In the genomic region with DNA sequence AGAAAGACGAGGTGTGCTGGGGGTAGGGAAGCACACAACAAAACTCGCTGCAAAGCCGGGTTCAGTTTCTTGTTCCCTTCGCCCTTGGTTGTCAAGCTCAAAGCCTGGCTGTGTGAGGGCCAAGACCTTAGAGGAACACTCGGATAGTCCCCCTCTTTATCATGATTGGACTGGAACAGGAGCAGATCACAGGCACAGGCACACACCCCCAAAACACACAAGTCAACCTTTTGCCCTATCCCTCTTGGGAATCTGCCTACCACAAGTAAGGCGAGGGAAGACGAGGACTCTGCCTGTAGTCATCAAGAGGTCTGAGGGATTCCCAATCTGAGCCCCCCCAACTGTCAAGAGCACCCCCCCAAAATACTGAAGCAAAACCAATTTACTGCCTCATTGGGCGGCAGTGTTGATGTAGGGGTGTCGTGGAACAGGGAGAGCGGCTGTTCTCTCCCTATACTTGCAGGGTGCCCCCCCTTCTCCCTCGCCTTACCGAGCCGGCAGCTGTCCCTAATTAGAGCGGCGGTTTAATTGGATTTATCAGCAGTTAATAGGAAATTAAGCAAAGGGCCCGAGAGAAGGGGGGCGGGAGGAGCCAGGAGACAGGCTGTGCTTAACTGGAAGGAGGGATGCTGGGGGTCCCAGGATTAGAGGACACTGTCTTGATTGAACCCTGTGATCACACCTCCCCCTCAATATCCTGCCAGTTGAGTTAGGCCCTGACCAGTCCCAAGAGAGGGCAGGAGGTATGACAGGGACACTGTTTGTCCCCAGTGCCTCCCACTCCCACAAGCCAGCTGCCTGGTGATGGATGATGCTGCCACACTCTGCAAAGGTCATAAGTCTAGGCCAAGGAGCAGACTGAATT, we compare ENCODE assay signal across 9 mouse cellular contexts. TPM values are rescaled to one million over a fixed set of nuclear protein-coding genes. Genes with fewer than 3 reads are reported as not detected.
DNase-seq lines count a peak whose midpoint lies in the region; ATAC-seq and TF ChIP-seq lines count a peak whose summit lies in the region.
"Had no signal": no experiment of that assay in that cellular context is flagged by ENCODE, and none has a peak within 500 bp of the region (broad histone marks: within the 10 kb centered on the region; RNA-seq: fewer than 3 reads in every experiment).

No protein-coding gene starts in this region.

- no peaks in the 10 kb centered on the region for H3K36me3 ChIP-seq in hindbrain, embryonic 15.5 days
- H3K36me3 ChIP-seq in neural tube, embryonic 12.5 days: no peaks in the 10 kb centered on the region

- H3K4me3 ChIP-seq in layer of hippocampus, adult 2 months: peak overlapping the region; percentile 53
- peak overlapping the region; percentile 40 for H3K4me3 ChIP-seq in hindbrain, embryonic 15.5 days
- H3K4me3 ChIP-seq in neural tube, embryonic 12.5 days: peak overlapping the region; percentile 36

- H3K4me1 ChIP-seq in hindbrain, embryonic 15.5 days (replicated peaks): peaks cover 75% of the 10 kb centered on the region
- peaks cover 76% of the 10 kb centered on the region for H3K4me1 ChIP-seq in neural tube, embryonic 12.5 days

- H3K27ac ChIP-seq in layer of hippocampus, adult 2 months: peak overlapping the region; percentile 99
- peak overlapping the region; percentile 99 for H3K27ac ChIP-seq in hindbrain, embryonic 15.5 days (replicated peaks)
- H3K27ac ChIP-seq in neural tube, embryonic 12.5 days: peak overlapping the region; percentile 89
- H3K27ac ChIP-seq: liver, embryonic 14.5 days had no signal

- 6% methylated on average over 17 of the region's 17 CpGs for WGBS in hindbrain, embryonic 15.5 days
- WGBS in neural tube, embryonic 12.5 days: 5% methylated on average over 17 of the region's 17 CpGs

- no peaks in the 10 kb centered on the region for H3K9me3 ChIP-seq in hindbrain, embryonic 15.5 days
- H3K9me3 ChIP-seq in neural tube, embryonic 12.5 days: no peaks in the 10 kb centered on the region

- ATAC-seq in hindbrain, embryonic 15.5 days (ENCODE audit: low FRiP score, low read depth): no peak; the same call in 1 of the 2 replicates
- 0 out of 2 replicates have a peak, but pooled peaks have one; percentile 0 for ATAC-seq in neural tube, embryonic 12.5 days (ENCODE audit: low FRiP score, low read depth)

- H3K4me2 ChIP-seq in hindbrain, embryonic 15.5 days: peak overlapping the region; percentile 74
- peak overlapping the region; percentile 76 for H3K4me2 ChIP-seq in neural tube, embryonic 12.5 days (replicated peaks)

- peak overlapping the region; percentile 44 for H3K9ac ChIP-seq in hindbrain, embryonic 15.5 days
- peak overlapping the region; percentile 38; the same call in 1 of the 2 replicates for H3K9ac ChIP-seq in neural tube, embryonic 12.5 days
- H3K9ac ChIP-seq: liver, embryonic 14.5 days had no signal

- 0 out of 2 replicates have a peak, but pooled peaks cover 3% of the 10 kb centered on the region for H3K27me3 ChIP-seq in hindbrain, embryonic 15.5 days
- peaks cover 49% of the 10 kb centered on the region for H3K27me3 ChIP-seq in neural tube, embryonic 12.5 days (replicated peaks)

- TF ChIP-seq CTCF in layer of hippocampus, adult 2 months (conservative IDR thresholded peaks at IDR 0.05): no peak

- DNase-seq in layer of hippocampus, adult 2 months (ENCODE audit: low spot score in 2 of 2): peak in 1 of 2 experiments; percentile 37
- no peak for DNase-seq in layer of hippocampus, adult 9-10 months (ENCODE audit: low spot score)
- DNase-seq in cerebellum, adult 9-11 months: peak; percentile 79
- no peak for DNase-seq in urinary bladder, postnatal 4 days (ENCODE audit: low spot score in 2 of 2)
- no peak for DNase-seq in ovary, adult 18-20 months (ENCODE audit: low spot score)
- DNase-seq in spleen, postnatal 14 days (ENCODE audit: low spot score in 2 of 2): no peak

RNA-seq across cellular contexts. Expression of gene Ndufa4l2, which starts 4.7 kb away (rescaled TPM):
- 1 to 10 TPM; 3.5 to 3.7 TPM for total RNA-seq in layer of hippocampus, adult 2 months (2021)
- 20.7 and 24.4 TPM in 2 replicates for polyA plus RNA-seq in hindbrain, embryonic 15.5 days (2015; fragmentation: Nextera tagmentation; extraction: Ambion mirVana)
- polyA plus RNA-seq in neural tube, embryonic 12.5 days (2016; fragmentation: Nextera tagmentation; extraction: Ambion mirVana): 7.3 and 7.6 TPM in 2 replicates

RNA-seq across cellular contexts. Expression of gene Stac3, which starts 8.6 kb away (rescaled TPM):
- 1 to 10 TPM; 2.4 to 8.1 TPM for total RNA-seq in layer of hippocampus, adult 2 months (2021)
- 2.5 and 2.9 TPM in 2 replicates for polyA plus RNA-seq in hindbrain, embryonic 15.5 days (2015; fragmentation: Nextera tagmentation; extraction: Ambion mirVana)
- polyA plus RNA-seq in neural tube, embryonic 12.5 days (2016; fragmentation: Nextera tagmentation; extraction: Ambion mirVana): 4.3 and 5.8 TPM in 2 replicates

RNA-seq across cellular contexts. Expression of gene Shmt2, which starts 12.2 kb away (rescaled TPM):
- 10 to 100 TPM; 25.4 to 27.6 TPM for total RNA-seq in layer of hippocampus, adult 2 months (2021)
- polyA plus RNA-seq in hindbrain, embryonic 15.5 days (2015; fragmentation: Nextera tagmentation; extraction: Ambion mirVana): 56.2 and 64.8 TPM in 2 replicates
- polyA plus RNA-seq in neural tube, embryonic 12.5 days (2016; fragmentation: Nextera tagmentation; extraction: Ambion mirVana): 74.2 and 76.9 TPM in 2 replicates

RNA-seq across cellular contexts. Expression of gene Nxph4, which starts 24.3 kb away (rescaled TPM):
- 1 to 10 TPM; 1.2 to 1.6 TPM for total RNA-seq in layer of hippocampus, adult 2 months (2021)
- polyA plus RNA-seq in hindbrain, embryonic 15.5 days (2015; fragmentation: Nextera tagmentation; extraction: Ambion mirVana): 161 and 194 TPM in 2 replicates
- 112 and 125 TPM in 2 replicates for polyA plus RNA-seq in neural tube, embryonic 12.5 days (2016; fragmentation: Nextera tagmentation; extraction: Ambion mirVana)
